Mouse (Mus musculus): ENCODE measurements around the gene Smim4. TPM values are rescaled to one million over a fixed set of nuclear protein-coding genes. Genes with fewer than 3 reads are reported as not detected.

The Smim4 gene
- polyA plus RNA-seq, 1 experiment: 131 TPM

DNA sequence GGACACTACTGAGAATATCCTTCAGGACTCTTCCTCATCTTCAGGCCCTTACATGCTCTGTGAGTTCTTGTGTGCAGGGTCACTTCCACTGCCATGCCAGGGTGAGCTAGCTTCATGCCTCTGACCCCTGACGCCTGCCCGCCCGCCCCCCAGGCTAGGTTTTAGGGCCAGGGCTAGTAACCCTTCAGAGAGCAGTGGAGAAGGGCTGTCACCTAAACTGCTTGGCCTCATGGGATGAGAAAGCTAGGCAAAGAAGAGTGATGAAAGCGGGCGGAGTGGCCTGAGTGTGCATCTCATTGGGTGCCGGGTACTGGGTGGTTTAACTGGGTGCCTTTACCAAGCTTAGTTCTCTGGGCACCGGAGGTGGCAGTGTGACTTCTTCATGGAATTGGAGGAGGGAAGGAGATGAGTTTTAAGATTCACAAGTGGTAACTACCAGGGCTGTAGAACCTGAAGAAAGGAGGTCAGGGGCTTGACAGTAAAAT, 3.8 kb upstream of the Smim4 start:
- no peak for TF ChIP-seq GATA1 (IDR thresholded peaks at IDR 0.05; ENCODE audit: low read length)

DNA sequence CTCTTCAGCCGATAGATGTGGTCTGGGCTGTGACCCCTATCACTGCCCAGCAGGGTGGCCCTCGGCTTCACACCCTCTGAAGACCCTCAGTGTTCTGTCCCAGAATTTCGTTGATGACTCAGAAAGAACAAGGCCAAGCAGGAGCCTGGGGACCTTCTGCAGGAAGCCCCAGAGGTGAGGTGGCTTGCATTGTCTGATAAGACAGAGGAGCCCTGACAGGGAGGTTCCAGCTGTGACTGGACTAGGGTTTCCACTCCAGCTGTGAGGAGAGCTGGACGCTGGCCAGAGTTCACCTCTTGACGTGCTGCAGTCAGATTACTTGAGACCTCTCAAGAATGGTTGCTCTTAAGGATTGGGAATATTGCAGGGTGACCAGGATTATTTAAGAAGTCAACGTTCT, 3.3 kb upstream of the Smim4 start:
- TF ChIP-seq GATA1 (IDR thresholded peaks at IDR 0.05; ENCODE audit: low read length): no peak

- no peak for TF ChIP-seq GATA1 (IDR thresholded peaks at IDR 0.05; ENCODE audit: low read length)
These were observed 2.6 kb upstream of the Smim4 start for GRCm38 (mm10) chr14:31131272-31131821.

GRCm38 (mm10) chr14:31130236-31131220, 1.8 kb upstream of the Smim4 start, which contains the start of gene Nt5dc2:
Gene Nt5dc2 (plus strand): TSS chr14:31131053.
- TF ChIP-seq GATA1 (IDR thresholded peaks at IDR 0.05; ENCODE audit: low read length): no peak

GRCm38 (mm10) chr14:31129326-31130235, 825 bp upstream of the Smim4 start:
- no peak for TF ChIP-seq GATA1 (IDR thresholded peaks at IDR 0.05; ENCODE audit: low read length)

DNA sequence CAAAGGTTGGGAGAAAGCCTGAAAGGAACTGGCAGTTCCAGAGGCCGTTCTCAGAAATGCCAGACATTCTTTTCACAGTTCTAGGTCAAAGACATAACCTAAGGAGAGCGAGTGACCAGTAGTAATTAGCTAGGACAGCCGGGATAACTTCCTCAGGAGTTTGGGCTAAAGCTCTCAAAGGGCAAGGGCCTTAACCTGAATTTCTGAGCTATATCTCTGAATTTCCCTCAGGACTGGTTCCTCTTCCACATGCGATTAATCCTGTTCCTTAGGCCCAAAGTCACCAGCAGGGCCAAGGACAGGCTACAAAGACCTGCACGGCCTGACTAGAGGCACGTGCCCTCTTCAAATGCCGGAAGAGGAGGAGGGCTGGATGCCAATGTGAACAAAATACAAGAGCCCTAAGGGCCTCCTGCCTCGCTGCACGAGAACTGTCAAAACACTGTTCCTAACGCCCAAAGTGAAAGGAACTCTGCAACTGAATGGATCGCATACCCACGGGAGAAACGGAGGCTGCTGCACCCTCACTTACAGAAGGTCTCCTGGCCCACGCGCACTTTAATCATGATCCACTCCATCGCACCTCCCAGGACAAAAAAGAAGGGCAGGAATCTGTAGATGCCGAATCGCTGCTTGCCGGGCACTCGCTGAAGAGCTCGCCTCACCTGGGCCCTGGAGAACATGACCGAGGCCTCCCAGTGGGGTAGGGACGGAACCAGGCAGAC, 493 bp downstream of the Smim4 start:
- no peak for TF ChIP-seq GATA1 (IDR thresholded peaks at IDR 0.05; ENCODE audit: low read length)

- TF ChIP-seq GATA1 (IDR thresholded peaks at IDR 0.05; ENCODE audit: low read length): no peak
These were observed 1.9 kb downstream of the Smim4 start for GRCm38 (mm10) chr14:31126826-31127225.

DNA sequence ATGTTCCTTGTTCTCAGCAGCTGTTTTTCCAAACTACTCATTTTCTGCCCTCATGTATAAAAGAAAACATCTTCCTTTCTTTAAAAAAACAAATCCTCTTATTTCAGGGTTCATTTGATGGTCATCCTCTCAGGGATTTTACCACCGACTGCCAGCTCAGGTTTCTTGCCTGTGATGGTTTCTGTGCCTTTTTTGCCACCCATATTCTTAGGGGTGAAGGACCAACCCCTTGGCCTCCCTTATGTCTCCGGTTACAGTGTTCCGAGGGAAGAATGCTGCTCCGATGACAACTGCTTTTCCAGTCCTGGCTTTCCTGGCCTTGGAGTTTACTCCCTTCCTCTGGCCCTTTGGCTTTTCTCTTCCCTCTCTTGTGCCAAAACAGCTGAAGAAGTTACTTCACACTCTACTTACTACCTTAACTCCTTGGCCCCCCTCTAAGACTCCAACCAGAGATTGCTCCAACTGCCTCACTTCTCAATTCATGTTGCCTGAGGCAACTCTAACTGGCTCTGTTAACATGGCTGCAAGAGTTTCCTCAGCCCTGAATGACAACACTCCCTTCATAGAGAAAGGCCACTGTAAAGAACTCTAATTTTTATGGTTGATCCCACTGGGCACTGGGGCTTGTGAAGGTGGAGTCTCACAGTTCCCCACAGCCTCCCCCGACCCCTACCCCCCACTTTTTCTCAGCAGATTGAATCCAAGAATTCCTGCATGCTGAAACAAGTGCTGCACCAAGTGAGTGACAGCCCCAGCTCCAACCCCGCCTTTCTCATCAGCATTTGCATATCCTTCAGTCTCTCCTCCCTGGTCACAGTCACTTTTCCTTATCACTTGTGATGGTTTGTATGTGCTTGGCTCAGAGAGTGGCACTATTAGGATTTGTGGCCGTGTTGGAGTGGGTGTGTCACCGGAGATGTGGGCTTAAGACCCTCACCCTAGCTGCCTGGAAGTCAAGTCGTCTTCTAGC, 3.4 kb downstream of the Smim4 start:
- no peak for TF ChIP-seq GATA1 (IDR thresholded peaks at IDR 0.05; ENCODE audit: low read length)

- TF ChIP-seq GATA1 (IDR thresholded peaks at IDR 0.05; ENCODE audit: low read length): no peak
These were observed 13.2 kb downstream of the Smim4 start for GRCm38 (mm10) chr14:31115522-31115921.

GRCm38 (mm10) chr14:31114011-31114410, 14.7 kb downstream of the Smim4 start:
- peak; percentile 35 for TF ChIP-seq GATA1 (IDR thresholded peaks at IDR 0.05; ENCODE audit: low read length)

GRCm38 (mm10) chr14:31112187-31112586, 16.6 kb downstream of the Smim4 start:
- TF ChIP-seq GATA1 (IDR thresholded peaks at IDR 0.05; ENCODE audit: low read length): no peak

GRCm38 (mm10) chr14:31110613-31111012, 18.1 kb downstream of the Smim4 start:
- TF ChIP-seq GATA1 (IDR thresholded peaks at IDR 0.05; ENCODE audit: low read length): no peak

DNA sequence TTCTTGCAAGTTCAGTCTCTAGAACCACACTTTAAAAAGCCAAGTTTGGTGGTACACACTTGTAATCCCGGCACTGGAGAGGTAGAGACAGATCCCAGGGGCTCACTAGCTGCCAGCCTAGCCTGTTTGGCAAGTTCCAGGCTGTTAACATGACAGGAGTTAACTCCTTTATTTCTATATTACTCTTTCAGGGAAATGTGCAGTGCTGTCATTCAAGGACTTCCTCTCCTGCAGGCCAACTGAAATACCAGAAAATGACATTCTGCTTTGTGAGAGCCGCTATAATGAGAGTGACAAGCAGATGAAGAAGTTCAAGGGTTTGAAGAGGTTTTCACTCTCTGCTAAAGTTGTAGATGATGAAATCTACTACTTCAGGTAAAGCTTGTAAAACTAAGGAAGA, 23.6 kb downstream of the Smim4 start:
- TF ChIP-seq GATA1 (IDR thresholded peaks at IDR 0.05; ENCODE audit: low read length): no peak

GRCm38 (mm10) chr14:31089918-31090317, 38.8 kb downstream of the Smim4 start:
- TF ChIP-seq GATA1 (IDR thresholded peaks at IDR 0.05; ENCODE audit: low read length): no peak
